Mouse (Mus musculus): Measurements from ENCODE around the gene Olfr790.

Gene Olfr790

GRCm38 (mm10) chr10:129498192-129498591 lies at the start of gene Olfr790:
Olfr790 (plus strand) TSS chr10:129498492.
- no peak for DNase-seq (ENCODE audit: low spot score in 2 of 2)

GRCm38 (mm10) chr10:129461562-129461961 lies 36.7 kb upstream of the Olfr790 start, which contains the start of gene Olfr787:
Olfr787 (plus strand) TSS chr10:129461862.
- no peak for DNase-seq (ENCODE audit: low spot score in 2 of 2)

GRCm38 (mm10) chr10:129470698-129471097 lies 27.6 kb upstream of the Olfr790 start, which contains the start of gene Olfr788:
Olfr788 (plus strand) TSS chr10:129470998.
- DNase-seq (ENCODE audit: low spot score in 2 of 2), result no peak

- DNase-seq (ENCODE audit: low spot score in 2 of 2), result no peak
These were observed 25.0 kb upstream of the Olfr790 start for GRCm38 (mm10) chr10:129473256-129473655.

- DNase-seq (ENCODE audit: low spot score in 2 of 2), result no peak
These were observed 24.6 kb upstream of the Olfr790 start for GRCm38 (mm10) chr10:129473723-129474122.

- no peak for DNase-seq (ENCODE audit: low spot score in 2 of 2)
These were observed 13.8 kb upstream of the Olfr790 start, which contains the start of gene Olfr789 for GRCm38 (mm10) chr10:129484452-129484851. Olfr789 (plus strand) TSS chr10:129484752.

- DNase-seq (ENCODE audit: low spot score in 2 of 2), result no peak
These were observed 8.2 kb upstream of the Olfr790 start for GRCm38 (mm10) chr10:129490101-129490500.

- DNase-seq (ENCODE audit: low spot score in 2 of 2), result no peak
These were observed 23.2 kb downstream of the Olfr790 start, which contains the start of gene Olfr791 for GRCm38 (mm10) chr10:129521492-129521891. Olfr791 (plus strand) TSS chr10:129521792.

- no peak for DNase-seq (ENCODE audit: low spot score in 2 of 2)
These were observed 40.6 kb downstream of the Olfr790 start, which contains the start of gene Olfr792 for GRCm38 (mm10) chr10:129538862-129539261. Olfr792 (plus strand) TSS chr10:129539162.

- no peak for DNase-seq (ENCODE audit: low spot score in 2 of 2)
These were observed 51.1 kb downstream of the Olfr790 start for GRCm38 (mm10) chr10:129549354-129549753.

Data from natural killer cell, adult 2 months (primary cell).